In genomic region chr15:99284527-99285188, GRCm38 (mm10) we compare ENCODE assay signal across 9 mouse cellular contexts. TPM values are rescaled to one million over a fixed set of nuclear protein-coding genes. Genes with fewer than 3 reads are reported as not detected.
DNase-seq lines count a peak whose midpoint lies in the region; ATAC-seq and TF ChIP-seq lines count a peak whose summit lies in the region.
"Had no signal": no experiment of that assay in that cellular context is flagged by ENCODE, and none has a peak within 500 bp of the region (broad histone marks: within the 10 kb centered on the region; RNA-seq: fewer than 3 reads in every experiment).

No protein-coding gene starts in this region.

- no peak overlapping the region for H3K9ac ChIP-seq in midbrain, embryonic 11.5 days (ENCODE audit: low read length)
- no peak overlapping the region for H3K9ac ChIP-seq in liver, embryonic 13.5 days
- H3K9ac ChIP-seq in stomach, embryonic 14.5 days (replicated peaks; ENCODE audit: low read depth, low read length) = no peak overlapping the region

- intact Hi-C loops in gastrocnemius, adult 2 months (cut with DNase I) = no loop called here
- intact Hi-C loops in heart, postnatal 25 days (cut with DNase I) = no loop called here

- H3K4me1 ChIP-seq in midbrain, embryonic 11.5 days (ENCODE audit: control insufficient read depth, insufficient read depth, low read length) = no peaks in the 10 kb centered on the region
- H3K4me1 ChIP-seq in midbrain, embryonic 10.5 days = peaks cover 9% of the 10 kb centered on the region
- H3K4me1 ChIP-seq in liver, embryonic 13.5 days (replicated peaks) = peaks cover 21% of the 10 kb centered on the region
- H3K4me1 ChIP-seq in stomach, embryonic 14.5 days (ENCODE audit: control insufficient read depth, insufficient read depth, low read length) = no peaks in the 10 kb centered on the region
- H3K4me1 ChIP-seq in forebrain, embryonic 10.5 days = peaks cover 11% of the 10 kb centered on the region

- no peak for TF ChIP-seq CTCF in gastrocnemius, adult 2 months (IDR thresholded peaks at IDR 0.05)

- H3K9me3 ChIP-seq in midbrain, embryonic 11.5 days (ENCODE audit: control insufficient read depth, low read length) = no peaks in the 10 kb centered on the region
- H3K9me3 ChIP-seq in midbrain, embryonic 10.5 days (replicated peaks) = no peaks in the 10 kb centered on the region
- H3K9me3 ChIP-seq in liver, embryonic 13.5 days (replicated peaks) = no peaks in the 10 kb centered on the region
- H3K9me3 ChIP-seq in stomach, embryonic 14.5 days (ENCODE audit: control insufficient read depth, low read depth, low read length) = no peaks in the 10 kb centered on the region
- no peaks in the 10 kb centered on the region for H3K9me3 ChIP-seq in forebrain, embryonic 10.5 days

- H3K27me3 ChIP-seq in midbrain, embryonic 11.5 days (ENCODE audit: control insufficient read depth, insufficient read depth, low read length) = no peaks in the 10 kb centered on the region
- H3K27me3 ChIP-seq in midbrain, embryonic 10.5 days (ENCODE audit: low read depth, poor library complexity, severe bottlenecking) = no peaks in the 10 kb centered on the region
- 0 out of 2 replicates have a peak, but pooled peaks cover 3% of the 10 kb centered on the region for H3K27me3 ChIP-seq in liver, embryonic 13.5 days
- H3K27me3 ChIP-seq in stomach, embryonic 14.5 days (ENCODE audit: control insufficient read depth, insufficient read depth, low read length) = no peaks in the 10 kb centered on the region
- H3K27me3 ChIP-seq in forebrain, embryonic 10.5 days (ENCODE audit: poor library complexity, severe bottlenecking) = peaks cover 5% of the 10 kb centered on the region; the same call in 1 of the 2 replicates

- no peaks in the 10 kb centered on the region for H3K36me3 ChIP-seq in midbrain, embryonic 11.5 days (ENCODE audit: control insufficient read depth, insufficient read depth, low read length)
- no peaks in the 10 kb centered on the region for H3K36me3 ChIP-seq in midbrain, embryonic 10.5 days
- no peaks in the 10 kb centered on the region for H3K36me3 ChIP-seq in liver, embryonic 13.5 days
- no peaks in the 10 kb centered on the region for H3K36me3 ChIP-seq in stomach, embryonic 14.5 days (ENCODE audit: control insufficient read depth, insufficient read depth, low read length)
- H3K36me3 ChIP-seq in forebrain, embryonic 10.5 days (replicated peaks) = no peaks in the 10 kb centered on the region

- no peak overlapping the region for H3K4me3 ChIP-seq in midbrain, embryonic 11.5 days (ENCODE audit: low read depth, low read length)
- no peak overlapping the region for H3K4me3 ChIP-seq in midbrain, embryonic 10.5 days
- H3K4me3 ChIP-seq in liver, embryonic 13.5 days (replicated peaks) = no peak overlapping the region
- no peak overlapping the region for H3K4me3 ChIP-seq in stomach, embryonic 14.5 days (ENCODE audit: low read depth, low read length)
- H3K4me3 ChIP-seq in gastrocnemius, adult 2 months = no peak overlapping the region
- H3K4me3 ChIP-seq in forebrain, embryonic 10.5 days = no peak overlapping the region

- whole genome bisulfite sequencing in midbrain, embryonic 11.5 days = 49% methylated on average over 14 of the region's 14 CpGs
- 56% methylated on average over 14 of the region's 14 CpGs for WGBS in midbrain, embryonic 10.5 days
- 19% methylated on average over 14 of the region's 14 CpGs for WGBS in liver, embryonic 13.5 days (ENCODE audit: insufficient replicate concordance)
- WGBS in stomach, embryonic 14.5 days = 25% methylated on average over 14 of the region's 14 CpGs
- WGBS in forebrain, embryonic 10.5 days = 56% methylated on average over 14 of the region's 14 CpGs

- DNase-seq in midbrain, embryonic 11.5 days (ENCODE audit: low spot score, missing footprints) = peak; percentile 79
- DNase-seq in midbrain, embryonic 10.5 days (ENCODE audit: low spot score) = no peak
- DNase-seq in forelimb bud, embryonic 11.5 days (ENCODE audit: low read depth, low spot score) = peak; percentile 11
- DNase-seq in liver, embryonic 13.5 days = peak; percentile 48
- no peak for DNase-seq in gastrocnemius, adult 2 months
- DNase-seq in forebrain, embryonic 10.5 days (ENCODE audit: extremely low spot score, low spot score) = no peak
- no peak for DNase-seq in heart, postnatal 25 days (ENCODE audit: low spot score)

- no peak for ATAC-seq in midbrain, embryonic 11.5 days (ENCODE audit: low FRiP score)
- ATAC-seq in liver, embryonic 13.5 days (ENCODE audit: low read depth) = peak; percentile 67
- peak; percentile 88 for ATAC-seq in stomach, embryonic 14.5 days (ENCODE audit: insufficient number of reproducible peaks, insufficient read depth, low FRiP score, low read depth)

- no peak overlapping the region for H3K4me2 ChIP-seq in midbrain, embryonic 11.5 days
- peak overlapping the region; percentile 41 for H3K4me2 ChIP-seq in liver, embryonic 13.5 days
- H3K4me2 ChIP-seq in stomach, embryonic 14.5 days (replicated peaks; ENCODE audit: low read depth, low read length) = no peak overlapping the region

- H3K27ac ChIP-seq in midbrain, embryonic 11.5 days (ENCODE audit: low read depth, low read length) = no peak overlapping the region
- no peak overlapping the region for H3K27ac ChIP-seq in midbrain, embryonic 10.5 days (replicated peaks)
- no peak overlapping the region for H3K27ac ChIP-seq in liver, embryonic 13.5 days
- no peak overlapping the region for H3K27ac ChIP-seq in stomach, embryonic 14.5 days (ENCODE audit: low read length)
- no peak overlapping the region for H3K27ac ChIP-seq in gastrocnemius, adult 2 months
- no peak overlapping the region for H3K27ac ChIP-seq in forebrain, embryonic 10.5 days
- H3K27ac ChIP-seq: macrophage had no signal

RNA-seq across cellular contexts. Expression of gene Prpf40b, which starts 10.2 kb away (rescaled TPM):
- 41.5 and 41.6 TPM in 2 replicates for polyA plus RNA-seq in midbrain, embryonic 11.5 days (2014; fragmentation: Nextera tagmentation; extraction: Ambion mirVana)
- 61.2 and 70.7 TPM in 2 replicates for polyA plus RNA-seq in midbrain, embryonic 10.5 days (2016; fragmentation: Nextera tagmentation; extraction: Ambion mirVana)
- polyA plus RNA-seq in liver, embryonic 13.5 days (2015; fragmentation: Nextera tagmentation; extraction: Ambion mirVana) = 8.2 and 8.9 TPM in 2 replicates
- polyA plus RNA-seq in stomach, embryonic 14.5 days (2014; fragmentation: Nextera tagmentation; extraction: Ambion mirVana) = 57.3 and 57.5 TPM in 2 replicates
- total RNA-seq in gastrocnemius, adult 2 months (2021) = 10 to 100 TPM; 24.8 to 27.0 TPM
- 60.7 and 62.2 TPM in 2 replicates for polyA plus RNA-seq in forebrain, embryonic 10.5 days (2016; fragmentation: Nextera tagmentation; extraction: Ambion mirVana)
- 10 to 100 TPM; 20.2 to 20.7 TPM for total RNA-seq in heart, postnatal 25 days (2021)

RNA-seq across cellular contexts. Expression of gene Fam186b, which starts 11.0 kb away (rescaled TPM):
- 0.19 TPM in 1 of 2 replicates, not detected in the other for polyA plus RNA-seq in midbrain, embryonic 11.5 days (2014; fragmentation: Nextera tagmentation; extraction: Ambion mirVana)
- polyA plus RNA-seq in midbrain, embryonic 10.5 days (2016; fragmentation: Nextera tagmentation; extraction: Ambion mirVana) = 0.11 and 0.19 TPM in 2 replicates
- polyA plus RNA-seq in liver, embryonic 13.5 days (2015; fragmentation: Nextera tagmentation; extraction: Ambion mirVana) = 0.06 TPM in 1 of 2 replicates, not detected in the other
- 0.13 TPM in 1 of 2 replicates, not detected in the other for polyA plus RNA-seq in stomach, embryonic 14.5 days (2014; fragmentation: Nextera tagmentation; extraction: Ambion mirVana)
- not detected for total RNA-seq in gastrocnemius, adult 2 months (2021)
- polyA plus RNA-seq in forebrain, embryonic 10.5 days (2016; fragmentation: Nextera tagmentation; extraction: Ambion mirVana) = 0.11 and 0.17 TPM in 2 replicates
- not detected for total RNA-seq in heart, postnatal 25 days (2021)
- polyA plus RNA-seq: macrophage had no signal

RNA-seq across cellular contexts. Expression of gene Mcrs1, which starts 32.9 kb away (rescaled TPM):
- 189 and 193 TPM in 2 replicates for polyA plus RNA-seq in midbrain, embryonic 11.5 days (2014; fragmentation: Nextera tagmentation; extraction: Ambion mirVana)
- polyA plus RNA-seq in midbrain, embryonic 10.5 days (2016; fragmentation: Nextera tagmentation; extraction: Ambion mirVana) = 202 and 215 TPM in 2 replicates
- polyA plus RNA-seq in liver, embryonic 13.5 days (2015; fragmentation: Nextera tagmentation; extraction: Ambion mirVana) = 59.0 and 59.2 TPM in 2 replicates
- polyA plus RNA-seq in stomach, embryonic 14.5 days (2014; fragmentation: Nextera tagmentation; extraction: Ambion mirVana) = 141 and 145 TPM in 2 replicates
- 10 to 100 TPM; 25.6 to 33.7 TPM for total RNA-seq in gastrocnemius, adult 2 months (2021)
- polyA plus RNA-seq in forebrain, embryonic 10.5 days (2016; fragmentation: Nextera tagmentation; extraction: Ambion mirVana) = 192 and 203 TPM in 2 replicates
- 10 to 100 TPM; 47.4 to 50.9 TPM for total RNA-seq in heart, postnatal 25 days (2021)

RNA-seq across cellular contexts. Expression of gene Kcnh3, which starts 60.0 kb away (rescaled TPM):
- polyA plus RNA-seq in midbrain, embryonic 11.5 days (2014; fragmentation: Nextera tagmentation; extraction: Ambion mirVana) = 0.04 and 0.07 TPM in 2 replicates
- polyA plus RNA-seq in midbrain, embryonic 10.5 days (2016; fragmentation: Nextera tagmentation; extraction: Ambion mirVana) = 0.07 TPM in 1 of 2 replicates, not detected in the other
- 0.05 and 0.06 TPM in 2 replicates for polyA plus RNA-seq in liver, embryonic 13.5 days (2015; fragmentation: Nextera tagmentation; extraction: Ambion mirVana)
- polyA plus RNA-seq in stomach, embryonic 14.5 days (2014; fragmentation: Nextera tagmentation; extraction: Ambion mirVana) = 0.73 and 1.7 TPM in 2 replicates
- not detected for total RNA-seq in gastrocnemius, adult 2 months (2021)
- 0.17 TPM in 1 of 2 replicates, not detected in the other for polyA plus RNA-seq in forebrain, embryonic 10.5 days (2016; fragmentation: Nextera tagmentation; extraction: Ambion mirVana)
- total RNA-seq in heart, postnatal 25 days (2021) = under 1 TPM; 0.06 to 0.18 TPM
- polyA plus RNA-seq: macrophage had no signal

Comparison
In these comparisons a context has a peak if more than half of its experiments do, and no peak if none do; other contexts are left out.
1. DNase-seq: peak in midbrain, embryonic 11.5 days (single experiment), forelimb bud, embryonic 11.5 days (single experiment) and liver, embryonic 13.5 days (single experiment); none in midbrain, embryonic 10.5 days (single experiment), gastrocnemius, adult 2 months (single experiment), forebrain, embryonic 10.5 days (single experiment) and heart, postnatal 25 days (single experiment).